Mouse (Mus musculus) kidney, postnatal 4 days (tissue): ENCODE results near the gene Maml3.

ENCODE experiments used
- DNase-seq, 2 experiments: peaks; one replicate each; pipeline ENCODE4 v3.0.0; 2021; ENCODE audit warnings: mixed read lengths in 2 of 2

The Maml3 gene

DNA sequence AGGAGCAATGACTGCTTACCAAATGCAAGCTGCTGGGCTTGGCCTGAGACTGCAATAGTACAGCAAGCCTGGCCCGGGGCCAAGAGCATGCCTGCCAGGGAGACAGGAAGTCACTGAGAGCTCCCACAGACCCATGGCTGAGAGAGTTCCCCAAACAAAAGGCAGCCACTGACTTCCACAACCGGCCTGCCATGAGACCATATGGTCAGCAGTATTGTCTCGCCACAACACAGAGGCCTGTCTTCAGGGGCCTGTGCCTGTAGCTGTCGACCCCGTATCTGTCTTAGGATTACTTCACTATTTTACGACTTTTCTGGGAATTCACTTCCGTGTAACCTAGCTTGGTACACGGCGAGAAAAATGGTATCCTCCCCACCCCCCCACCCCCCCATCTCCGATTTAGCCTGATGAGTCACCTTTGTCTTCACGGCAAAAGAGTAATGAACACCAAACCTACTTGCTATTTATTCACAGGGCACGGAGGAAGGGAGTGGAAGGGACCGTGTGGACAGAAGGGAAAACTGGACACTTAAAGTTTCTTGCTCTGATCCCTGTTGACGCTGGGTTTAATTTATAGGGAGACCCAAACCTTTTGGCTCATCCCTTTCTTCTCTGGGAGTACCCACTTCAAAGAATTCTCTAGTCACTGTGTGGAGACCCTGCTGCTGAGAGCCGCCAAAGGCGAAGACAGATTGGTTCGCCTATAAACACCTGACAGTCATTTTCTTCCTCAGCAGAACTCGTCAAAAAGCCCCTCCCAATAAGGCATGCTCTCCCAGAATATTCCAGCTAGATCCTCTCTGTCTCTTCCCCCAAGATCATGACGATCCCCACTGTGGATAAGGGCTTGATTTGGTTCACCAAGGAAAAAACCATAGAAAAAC, 16.2 kb downstream of the Maml3 start:
- DNase-seq, result peak; percentile 98

DNA sequence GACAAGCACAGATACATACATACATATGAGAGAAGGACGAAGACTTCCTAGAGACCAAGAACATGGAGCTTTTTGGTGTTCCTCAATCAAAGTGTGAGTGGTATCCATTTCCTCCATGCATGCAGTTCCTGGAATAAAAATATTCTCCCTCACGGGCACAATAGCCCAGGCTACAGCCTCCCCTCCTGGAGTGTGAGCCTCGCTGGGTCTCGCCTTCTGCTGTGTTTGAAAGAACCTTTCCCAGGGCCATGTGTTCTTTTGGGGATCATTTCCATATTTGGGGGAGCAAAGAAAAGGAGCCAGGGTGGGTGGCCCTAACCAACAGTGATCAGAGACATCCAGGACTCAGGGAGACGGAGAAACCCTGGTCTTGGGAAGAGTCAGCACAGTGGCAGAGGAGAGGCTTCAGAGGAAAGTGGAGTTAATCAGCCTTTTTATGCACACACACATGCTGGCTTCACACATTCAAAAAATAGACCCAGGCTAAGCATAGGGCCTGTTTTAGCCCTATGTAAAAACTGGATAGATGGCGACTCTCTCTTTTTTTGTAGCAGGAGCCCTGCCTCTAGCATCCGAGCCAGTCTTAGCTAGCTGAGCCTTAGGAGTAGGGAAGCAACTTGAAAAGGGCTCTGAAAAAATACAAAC, 17.1 kb downstream of the Maml3 start:
- no peak for DNase-seq

DNA sequence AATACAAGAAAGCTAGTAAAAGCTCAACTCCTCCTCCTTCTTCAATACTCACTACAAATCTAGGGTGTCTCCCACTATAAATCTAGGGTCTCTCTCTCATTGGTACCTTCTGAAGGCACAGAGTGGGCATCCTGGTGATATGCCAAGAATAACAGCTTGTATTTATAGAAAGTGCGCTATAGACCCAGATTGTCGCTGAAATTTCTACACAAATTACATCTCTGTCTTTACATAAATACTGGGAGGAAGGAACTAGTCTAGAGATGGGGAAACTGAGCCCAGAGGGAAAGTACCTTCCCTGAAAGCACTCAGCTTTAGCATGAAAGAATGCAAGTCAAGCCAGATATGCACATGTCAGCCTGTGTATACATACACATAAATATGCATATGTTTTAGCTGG, 26.1 kb downstream of the Maml3 start:
- DNase-seq, result no peak

DNA sequence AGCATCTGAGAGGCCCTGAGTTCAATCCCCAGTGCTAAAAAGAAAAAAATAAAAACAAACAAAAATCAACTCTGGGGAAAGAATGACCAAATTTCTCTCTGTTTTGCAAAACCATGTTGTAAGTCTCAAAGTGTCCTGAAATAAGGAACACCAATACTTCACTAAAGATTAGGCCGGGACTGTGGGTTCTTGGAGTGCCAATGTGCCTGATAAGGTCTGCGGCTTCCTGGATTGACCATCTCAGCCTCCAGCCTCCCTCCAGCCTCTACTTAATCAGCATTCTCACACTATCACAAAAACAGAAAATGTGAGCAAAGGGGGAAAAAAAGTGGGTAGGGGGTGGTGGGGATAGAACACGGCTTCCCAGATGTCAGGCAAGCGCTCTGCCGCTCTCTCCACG, 30.9 kb downstream of the Maml3 start:
- no peak for DNase-seq

DNA sequence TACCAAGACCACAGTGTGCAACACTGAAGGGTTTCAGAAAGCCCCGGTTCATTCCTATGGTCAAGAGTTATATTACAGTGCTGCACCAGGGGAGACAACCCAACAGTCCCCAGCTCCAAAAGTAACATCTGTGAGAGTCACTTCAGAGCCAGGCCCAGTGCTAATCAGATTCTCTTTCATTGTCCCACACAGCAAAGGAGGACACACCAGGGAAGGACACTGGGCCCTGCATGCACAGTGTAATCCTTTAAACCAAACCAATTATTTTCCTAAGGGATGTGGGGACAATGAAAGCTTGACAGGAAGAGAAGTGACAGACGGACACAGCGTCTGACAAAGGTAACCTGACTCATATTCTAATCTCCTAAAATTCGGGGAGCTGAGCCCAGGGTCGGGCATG, 32.9 kb downstream of the Maml3 start:
- no peak for DNase-seq

DNA sequence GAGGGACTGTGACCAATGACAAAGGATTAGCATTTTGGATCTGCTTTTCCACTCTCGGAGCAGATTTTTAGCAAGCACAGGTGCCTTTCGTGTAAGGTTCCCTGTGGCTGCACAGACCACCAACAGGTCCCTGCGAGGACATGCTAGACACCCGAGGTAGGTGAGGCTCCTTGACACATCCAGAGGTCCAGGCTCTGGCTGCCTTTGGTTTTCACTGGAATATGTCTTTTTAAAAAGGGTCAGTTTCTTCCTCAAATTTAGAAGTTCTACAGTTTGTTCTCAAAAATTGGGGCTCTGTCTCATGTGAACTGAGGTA, 34.8 kb downstream of the Maml3 start:
- DNase-seq, result no peak

DNA sequence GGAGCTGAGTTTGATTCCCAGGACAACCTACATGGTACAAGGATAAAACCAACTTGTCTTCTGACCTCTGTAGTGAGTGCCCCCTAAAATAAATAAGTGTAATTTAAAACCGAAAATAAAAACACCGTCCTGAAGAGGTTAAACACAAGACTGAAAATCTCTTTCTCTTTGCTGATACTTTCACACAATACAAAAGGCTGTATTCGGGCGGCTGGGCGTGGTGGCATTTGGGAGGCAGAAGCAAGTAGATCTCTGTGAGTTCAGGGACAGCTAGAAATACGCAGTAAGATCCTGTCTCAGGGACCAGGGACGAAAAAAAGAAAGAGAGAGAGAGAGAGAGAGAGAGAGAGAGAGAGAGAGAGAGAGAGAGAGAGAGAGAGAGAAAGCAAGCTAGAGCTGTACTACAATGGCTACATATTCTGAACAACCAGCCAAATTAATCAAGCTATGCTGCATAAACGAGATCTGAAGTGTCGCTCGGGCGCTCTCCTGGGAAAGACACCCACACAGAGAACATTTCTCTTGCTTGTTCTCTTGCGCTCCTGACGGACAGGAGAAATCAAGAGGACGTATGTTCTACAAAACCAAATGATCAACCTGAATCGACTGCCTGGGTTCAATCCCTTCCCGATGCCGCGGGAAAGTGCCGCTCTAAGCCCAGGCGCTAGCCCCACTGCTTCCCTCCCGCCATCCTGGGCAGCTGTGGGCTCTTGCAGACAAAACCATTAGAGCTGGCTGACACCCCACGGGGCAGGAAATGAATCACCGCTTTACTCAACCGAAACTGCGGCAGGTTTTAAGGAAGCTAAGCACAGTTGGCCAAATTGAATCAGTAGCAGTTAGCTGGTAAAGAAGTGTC, 35.3 kb downstream of the Maml3 start:
- peak; percentile 71 to 82 for DNase-seq

DNA sequence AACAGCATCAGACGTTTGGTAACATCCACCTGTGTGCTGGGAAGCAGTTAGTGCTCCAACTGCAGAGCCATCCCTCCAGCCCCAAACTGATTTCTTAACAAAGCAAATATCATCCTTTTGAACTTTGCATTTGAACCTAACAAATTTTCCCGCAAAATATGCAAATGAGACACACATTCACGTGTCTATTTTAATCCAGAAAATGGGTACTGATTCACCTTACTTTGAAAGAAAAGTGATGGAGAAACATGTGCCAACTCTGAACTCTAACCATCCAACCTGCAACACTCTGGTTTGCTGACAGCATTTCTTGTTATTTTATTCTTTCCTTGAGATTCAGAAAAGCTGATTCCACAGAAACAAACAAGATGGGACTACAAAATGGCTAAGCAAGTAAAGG, 36.0 kb downstream of the Maml3 start:
- DNase-seq, result no peak

DNA sequence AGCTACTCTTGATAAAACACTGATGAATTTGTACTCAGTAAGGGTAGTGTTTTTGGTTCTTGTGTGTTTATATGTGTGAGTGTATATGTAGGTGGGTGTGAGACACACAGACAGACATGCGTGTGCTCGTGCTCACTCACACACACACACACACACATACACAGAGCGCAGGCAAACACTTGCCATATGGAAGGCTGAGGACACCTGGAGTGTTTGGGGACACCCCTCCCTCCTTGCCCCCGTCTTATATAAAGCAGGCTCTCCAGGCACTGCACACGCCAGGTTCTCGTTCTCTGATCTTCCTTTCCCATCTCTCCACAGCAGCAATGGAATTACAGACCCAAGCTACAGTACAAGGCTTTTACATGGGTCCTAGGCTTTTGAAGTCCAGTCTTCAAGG, 37.7 kb downstream of the Maml3 start:
- DNase-seq, result no peak

DNA sequence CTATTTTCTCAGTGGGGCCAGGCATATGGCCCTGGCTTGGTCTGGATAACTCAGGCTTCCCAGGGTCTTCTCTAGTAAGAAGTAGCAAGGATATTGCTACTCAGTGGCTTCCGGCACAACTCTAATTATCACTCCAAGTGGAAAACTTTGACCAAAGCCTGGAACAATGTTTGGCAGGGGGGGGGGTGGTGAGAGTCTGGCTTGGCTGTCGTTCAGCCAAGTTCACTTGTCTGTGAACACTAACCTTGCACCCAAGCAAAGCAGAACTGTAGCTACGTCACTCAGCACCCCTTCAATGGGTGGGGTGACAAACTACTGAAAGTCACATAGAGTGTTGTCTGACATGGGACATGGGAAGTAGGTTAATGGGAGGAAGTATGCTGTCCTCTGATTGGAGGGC, 38.7 kb downstream of the Maml3 start:
- no peak for DNase-seq

DNA sequence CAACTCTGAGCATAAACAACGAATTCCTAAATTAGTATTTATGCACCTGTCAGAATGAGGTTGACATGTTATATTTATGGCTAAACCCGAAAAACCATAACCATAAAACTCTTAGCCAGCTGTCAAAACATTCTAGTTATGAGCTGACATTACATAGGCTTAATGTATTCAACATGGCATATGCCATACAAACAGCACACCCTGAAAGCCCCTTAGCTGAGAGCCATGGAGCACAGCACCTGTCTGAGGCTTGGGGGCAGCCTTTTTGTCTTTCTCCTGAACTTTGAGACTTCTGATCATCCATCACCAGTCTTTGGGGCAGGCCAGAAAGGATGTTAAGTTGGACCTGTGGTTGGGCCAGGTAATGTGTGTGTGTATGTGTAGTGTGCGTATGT, 41.6 kb downstream of the Maml3 start:
- DNase-seq, result no peak

DNA sequence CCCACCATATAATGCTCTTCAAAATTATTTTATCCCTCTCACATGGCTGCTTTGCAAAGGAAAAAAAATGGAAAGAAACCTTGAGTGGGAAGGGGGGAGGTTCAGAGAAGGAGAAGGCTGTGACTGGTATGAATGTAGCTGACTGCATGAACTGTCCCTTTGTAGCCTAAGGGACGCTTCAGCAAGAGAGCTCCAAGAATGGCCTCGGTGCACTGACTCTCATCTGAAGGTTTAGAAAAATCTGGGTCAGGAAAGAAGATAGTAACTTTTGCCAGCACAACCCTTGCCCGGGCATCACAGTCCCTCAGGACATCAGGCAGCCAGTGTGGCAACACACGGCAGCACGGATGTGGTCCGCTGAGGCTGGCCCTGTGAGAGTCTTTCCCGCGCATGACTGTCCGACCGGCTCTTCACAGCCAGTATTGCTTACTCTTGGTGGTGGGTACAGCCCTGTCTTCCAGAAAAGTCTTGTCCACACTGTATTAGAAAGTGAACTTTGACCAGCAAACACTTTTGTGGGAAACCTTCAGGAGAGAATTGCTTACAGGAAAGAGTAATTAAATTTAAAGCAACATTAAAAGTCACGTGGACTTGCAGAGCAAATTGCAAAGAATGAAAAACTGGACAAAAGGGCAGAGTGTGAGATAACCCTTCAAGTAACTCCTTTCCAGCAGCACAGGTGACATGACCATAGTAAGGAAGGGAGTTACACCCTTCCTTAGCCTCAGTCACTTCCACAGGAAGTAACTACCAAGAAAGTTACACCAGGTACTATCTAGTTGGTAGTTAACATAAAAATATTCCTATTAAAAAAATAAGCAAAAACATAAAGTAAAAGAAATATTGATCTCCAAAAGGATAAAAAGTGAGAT, 42.3 kb downstream of the Maml3 start:
- no peak for DNase-seq

DNA sequence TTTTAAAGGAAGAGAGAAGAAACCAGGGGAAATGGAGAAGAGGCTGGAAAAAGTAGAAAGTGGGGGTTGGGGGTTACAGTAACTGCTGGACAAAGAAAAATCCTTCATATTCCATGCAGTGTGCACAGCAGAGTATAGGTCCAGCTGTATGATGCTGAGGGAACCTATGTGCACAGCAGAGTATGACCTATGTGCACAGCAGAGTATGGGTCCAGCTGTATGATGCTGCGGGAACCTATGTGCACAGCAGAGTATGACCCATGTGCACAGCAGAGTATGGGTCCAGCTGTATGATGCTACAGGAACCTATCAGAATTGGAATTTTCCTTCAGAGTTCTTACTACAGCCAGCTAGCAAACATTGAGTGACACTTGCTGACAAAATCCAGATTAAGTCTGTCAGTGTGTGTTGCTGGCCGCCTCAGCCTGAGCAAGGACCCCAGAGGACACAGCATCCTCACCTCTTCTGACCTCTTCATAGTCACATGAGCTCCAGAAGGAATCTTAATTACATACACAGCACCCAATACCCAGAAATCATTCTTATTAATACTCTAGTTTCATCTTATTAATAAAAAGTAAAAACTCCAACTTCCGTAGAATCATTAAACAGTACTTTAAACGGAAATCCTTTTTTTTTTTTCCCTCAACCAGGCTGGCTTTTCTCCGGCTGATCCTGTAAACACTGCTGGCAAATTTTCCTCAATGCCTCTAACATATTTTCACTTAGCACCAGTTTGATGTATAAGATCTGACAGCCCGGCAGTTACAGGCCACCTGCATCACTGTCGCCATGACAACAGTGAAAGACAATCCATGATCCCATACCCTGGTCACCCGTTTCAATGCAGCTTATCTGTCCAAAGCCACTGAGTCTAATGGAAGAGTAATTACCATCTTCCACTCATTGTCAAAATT, 43.1 kb downstream of the Maml3 start:
- DNase-seq, result no peak

DNA sequence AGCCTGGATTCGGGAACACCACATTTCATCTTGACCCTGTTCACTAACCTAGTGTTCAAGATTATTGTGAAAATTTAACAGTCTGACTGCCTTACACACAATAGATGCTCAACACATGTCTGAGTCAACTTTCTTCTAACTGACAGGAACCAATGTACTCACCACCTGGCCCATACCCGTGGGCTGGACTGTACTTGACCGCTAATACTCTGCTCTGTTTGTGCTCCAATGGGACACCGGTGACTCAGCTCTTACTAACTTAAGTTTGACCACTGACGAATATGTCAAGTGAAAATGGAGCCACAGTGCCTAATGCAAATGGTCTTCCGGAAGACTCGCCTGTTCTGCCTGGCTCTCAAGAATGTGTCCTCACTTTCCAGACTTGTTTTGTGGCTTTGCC, 44.0 kb downstream of the Maml3 start:
- DNase-seq, result no peak

DNA sequence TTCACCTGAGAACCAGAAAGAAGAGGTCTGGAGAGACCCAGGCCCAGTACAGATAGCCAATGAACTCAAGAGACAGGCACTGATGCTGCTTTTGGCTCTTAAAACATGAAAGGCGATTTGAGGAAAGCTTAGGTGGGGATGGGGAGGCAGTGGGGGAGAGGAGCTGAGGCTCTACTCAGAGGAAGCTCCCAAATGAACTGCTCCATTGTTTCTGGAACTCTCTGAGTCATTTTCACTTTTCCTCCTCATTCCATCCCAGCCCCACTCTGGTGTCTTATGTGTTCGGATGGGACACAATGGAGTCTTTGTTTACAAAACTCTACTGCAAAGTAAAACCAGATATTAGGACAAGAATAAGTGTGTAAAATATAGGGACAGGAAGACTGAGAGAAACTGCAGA, 53.1 kb downstream of the Maml3 start:
- DNase-seq, result no peak

DNA sequence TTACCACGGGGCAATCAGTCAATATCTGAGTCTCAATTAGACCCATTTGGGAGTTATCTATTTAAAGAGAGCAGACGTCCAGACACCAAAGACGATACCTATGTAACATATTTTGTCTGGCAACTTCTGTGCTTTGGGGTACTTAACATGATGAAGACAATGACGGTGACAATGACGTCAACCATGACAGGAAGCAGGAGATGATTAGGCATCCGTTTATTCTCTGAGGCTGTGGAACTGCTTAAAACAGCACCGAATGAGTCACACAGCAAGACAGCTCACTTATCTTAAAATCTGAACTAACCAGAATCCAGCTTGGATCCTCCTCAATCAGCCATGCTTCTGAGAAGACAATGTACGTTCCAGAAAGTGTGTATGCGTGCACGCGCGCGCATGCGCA, 56.8 kb downstream of the Maml3 start:
- no peak for DNase-seq

DNA sequence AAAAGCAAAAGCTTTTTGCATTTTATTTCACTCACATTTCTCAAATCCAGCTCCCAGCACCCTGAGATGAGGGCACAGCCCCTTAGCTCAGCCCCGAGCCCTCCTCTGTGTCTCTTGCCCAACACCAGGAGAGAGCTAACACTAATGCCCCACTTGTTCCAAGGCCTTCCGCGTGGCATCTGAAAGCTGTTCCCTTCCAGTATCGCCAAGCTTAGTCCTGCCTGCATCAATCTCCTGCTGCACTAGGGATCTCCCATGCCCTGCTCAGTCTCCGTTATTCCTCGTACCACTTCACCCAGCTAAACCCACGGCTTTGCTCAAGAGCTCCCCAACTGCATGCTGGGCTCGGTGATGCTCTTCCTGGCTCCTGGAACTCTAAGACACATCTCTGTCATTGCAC, 57.3 kb downstream of the Maml3 start:
- no peak for DNase-seq

DNA sequence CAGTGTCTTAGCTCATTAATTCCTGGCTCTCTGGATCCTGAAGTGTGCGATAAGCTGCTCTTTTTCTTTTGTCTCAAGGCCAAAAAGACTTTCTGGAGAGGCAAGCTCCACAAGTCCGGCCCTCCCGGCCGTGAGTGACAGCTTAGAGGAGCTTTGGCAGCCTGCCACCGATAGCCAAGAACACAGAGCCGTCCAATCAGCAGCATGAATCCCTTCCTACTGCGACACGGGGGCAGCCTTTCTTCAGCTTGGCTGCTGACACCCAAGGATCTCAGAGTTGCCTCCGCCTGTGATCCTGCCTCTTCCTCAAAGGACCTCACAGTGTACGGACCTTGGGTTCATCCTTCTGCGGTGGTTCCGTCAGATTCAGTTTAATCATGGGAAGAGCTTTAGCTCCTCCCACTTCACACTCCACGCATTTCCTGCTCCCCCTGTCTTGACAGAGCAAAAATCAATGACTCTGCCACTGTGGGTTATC, 57.9 kb downstream of the Maml3 start:
- DNase-seq, result peak; percentile 98

DNA sequence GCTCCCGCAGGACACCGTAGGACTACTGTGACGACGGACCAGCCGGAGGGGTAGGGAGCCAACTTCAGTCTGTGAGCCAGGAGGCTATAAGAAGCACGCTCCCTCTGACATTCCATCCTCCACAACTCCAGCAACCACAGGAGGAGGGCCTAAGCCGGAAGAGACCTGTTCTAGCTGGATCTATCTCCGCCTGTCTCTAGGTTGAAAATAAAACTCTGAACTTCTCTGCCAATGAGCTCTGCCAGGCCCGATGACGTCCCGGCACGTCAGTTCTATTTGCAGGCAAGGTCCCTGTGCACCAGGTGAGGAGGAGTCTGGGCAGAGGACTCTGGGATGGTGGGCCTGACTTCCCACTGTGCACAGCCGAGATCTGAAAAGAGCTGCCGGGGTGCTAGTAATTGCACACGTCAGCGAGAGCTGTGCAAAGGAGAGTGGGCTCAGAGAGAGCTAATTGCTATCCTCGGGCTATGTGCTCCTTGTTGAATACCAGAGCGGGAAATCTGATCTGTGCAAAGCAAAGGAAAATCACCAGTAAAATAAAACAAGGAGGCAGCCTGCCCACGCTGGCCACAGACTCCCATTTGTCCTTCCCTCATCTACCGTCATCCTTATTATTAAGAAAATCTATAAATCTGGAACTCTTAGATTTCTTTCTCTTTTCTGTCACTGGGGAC, 58.7 kb downstream of the Maml3 start:
- DNase-seq, result peak; percentile 77 to 87

DNA sequence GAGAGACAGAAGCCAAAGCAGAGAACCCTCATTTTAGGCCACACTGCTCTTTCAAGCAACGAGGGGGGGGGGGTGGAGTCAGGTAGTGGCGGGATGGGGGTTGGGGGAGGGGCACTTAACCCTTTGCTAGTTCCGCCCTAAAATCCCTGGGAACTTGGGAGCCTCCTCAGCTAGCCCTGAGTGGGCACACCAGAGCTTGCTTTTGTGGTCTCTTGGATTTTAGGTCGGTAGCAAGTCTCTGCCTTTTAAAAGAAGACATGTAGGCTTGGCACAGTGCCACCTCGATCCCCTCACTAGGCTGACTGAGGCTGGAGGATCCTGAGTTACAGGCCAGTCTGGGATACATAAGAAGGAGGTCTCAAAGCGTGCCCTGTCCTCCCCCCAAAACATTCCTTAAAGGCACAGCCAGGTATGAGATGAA, 59.6 kb downstream of the Maml3 start:
- peak; percentile 63 to 64 for DNase-seq

DNA sequence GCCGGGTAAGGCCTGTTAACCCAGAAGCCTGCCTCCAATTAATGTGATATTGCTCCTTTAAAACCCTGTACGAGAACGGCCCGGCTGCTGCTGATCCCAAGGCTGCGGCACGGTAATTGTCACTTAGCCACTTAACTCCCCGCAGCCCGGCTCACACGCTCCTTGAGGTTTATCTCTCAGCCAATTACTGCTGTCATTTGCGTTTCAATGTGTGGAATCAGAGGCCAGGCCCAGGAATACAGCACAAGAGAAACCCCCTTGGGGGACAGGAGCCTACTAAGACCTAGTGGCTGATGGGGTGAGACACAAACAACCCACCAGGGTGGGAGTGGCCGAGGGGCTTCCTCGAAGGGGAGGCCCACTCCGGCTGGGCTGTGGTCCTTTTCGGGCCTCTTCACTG, 60.2 kb downstream of the Maml3 start:
- peak; percentile 47 to 69 for DNase-seq
